Mouse (Mus musculus) heart, postnatal 0 days (tissue): ENCODE data around the gene Ptprb.

Experiments used
- CTCF ChIP-seq: IDR thresholded peaks from 2 replicates; pipeline ENCODE4 v1.5.1; 2016; ENCODE audit warnings: antibody characterized with exemption, control low read depth, low read depth
- EP300 ChIP-seq: IDR thresholded peaks from 2 replicates; pipeline ENCODE4 v1.6.1; 2016; ENCODE audit warnings: antibody characterized with exemption, low read depth

DNA sequence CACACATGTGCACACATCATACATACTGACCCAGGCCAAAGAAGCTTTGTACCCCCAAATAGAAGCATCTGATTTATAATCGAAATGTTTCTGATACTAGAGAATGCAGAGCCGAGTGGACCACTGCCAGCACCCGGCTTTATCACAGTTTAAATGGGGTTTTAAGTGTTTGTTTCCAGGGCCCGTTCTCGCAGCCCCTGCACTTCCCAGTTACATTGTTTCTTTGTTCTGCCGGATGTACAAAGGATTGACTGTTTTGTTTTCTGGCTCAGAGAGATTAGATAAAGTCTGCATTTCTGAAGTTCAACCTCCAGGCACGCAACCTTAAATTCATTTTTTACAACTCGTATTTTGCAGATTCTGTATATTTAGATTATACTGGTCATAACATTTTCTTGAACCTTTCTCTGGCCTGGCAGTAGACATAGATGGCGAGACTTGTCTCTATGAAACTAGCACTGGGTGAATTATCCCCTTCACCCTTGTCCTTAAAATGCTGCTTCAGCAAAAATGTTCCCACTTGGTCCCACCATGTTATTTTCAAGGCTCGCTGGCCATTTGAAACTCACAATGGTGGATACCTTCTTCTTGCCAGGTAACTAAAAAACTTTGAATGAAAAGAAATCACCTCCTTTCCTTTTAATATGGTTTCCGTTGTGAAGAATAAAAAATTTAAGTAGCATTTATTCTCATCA is 35.3 kb downstream of the Ptprb start:
- TF ChIP-seq CTCF (no peak), EP300 (no peak)
